Mouse (Mus musculus): ENCODE data around the gene Baiap2.

Baiap2 gene

DNA sequence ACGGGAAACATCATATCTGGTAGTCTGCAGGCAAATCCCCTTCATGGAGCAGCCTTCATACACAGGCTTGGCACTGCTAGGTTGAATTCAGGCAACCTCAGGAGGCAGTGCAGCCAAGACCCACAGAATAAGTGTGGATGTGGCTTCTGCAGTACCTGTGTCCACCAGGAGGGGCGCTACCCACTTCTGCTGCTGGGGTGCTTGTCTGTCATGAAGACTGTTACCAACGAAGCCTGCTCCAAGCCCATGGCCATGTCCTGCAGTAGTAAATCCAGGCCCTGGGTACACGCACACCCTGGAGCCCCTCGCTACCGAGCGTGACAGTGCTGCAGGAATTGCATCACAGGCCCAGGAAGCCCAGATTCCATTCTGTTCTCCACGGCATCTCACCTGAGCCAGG lies 22.7 kb upstream of the Baiap2 start:
- DNase-seq (ENCODE audit: low read depth, low spot score), result peak; percentile 89

DNA sequence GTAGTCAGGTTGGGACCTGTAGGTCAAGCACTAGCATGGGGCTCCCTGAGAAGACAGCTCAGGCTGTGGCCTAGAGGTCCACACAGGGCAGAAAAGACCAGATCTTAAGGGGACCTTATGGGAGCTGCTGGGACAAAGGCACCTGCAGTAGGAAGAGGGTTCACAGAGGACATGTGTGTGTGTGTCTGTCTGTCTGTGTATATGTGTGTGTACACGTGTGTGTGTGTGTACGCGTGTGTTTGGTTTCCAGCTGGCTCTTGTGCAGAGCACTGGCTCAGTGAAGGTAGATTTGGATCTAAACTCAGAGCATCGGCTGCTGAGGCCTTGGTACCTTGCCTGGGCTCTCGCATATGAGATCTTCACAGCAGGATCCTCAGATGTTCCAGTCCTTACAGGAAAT lies 21.9 kb upstream of the Baiap2 start:
- no peak for DNase-seq (ENCODE audit: low read depth, low spot score)

DNA sequence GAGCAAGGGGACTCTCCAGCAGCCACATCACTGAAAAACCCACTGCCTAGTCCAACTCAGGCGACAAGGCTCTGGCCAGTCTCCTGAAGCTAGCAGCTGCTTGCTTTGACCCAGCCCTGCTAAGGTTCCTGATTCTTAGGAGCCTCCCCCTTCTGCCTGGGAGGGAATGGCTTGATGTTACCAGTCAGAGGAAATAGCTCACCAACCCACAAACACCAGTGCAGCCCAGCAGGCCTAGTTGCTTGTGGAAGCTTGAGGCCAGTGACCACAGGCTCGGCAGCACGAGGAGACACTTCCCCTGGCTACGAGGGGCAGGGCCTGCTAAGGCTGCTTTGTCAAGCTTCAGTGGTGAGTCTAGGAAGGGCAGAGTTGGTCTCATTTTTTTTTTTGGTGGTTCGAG lies 17.4 kb upstream of the Baiap2 start:
- no peak for DNase-seq (ENCODE audit: low read depth, low spot score)

DNA sequence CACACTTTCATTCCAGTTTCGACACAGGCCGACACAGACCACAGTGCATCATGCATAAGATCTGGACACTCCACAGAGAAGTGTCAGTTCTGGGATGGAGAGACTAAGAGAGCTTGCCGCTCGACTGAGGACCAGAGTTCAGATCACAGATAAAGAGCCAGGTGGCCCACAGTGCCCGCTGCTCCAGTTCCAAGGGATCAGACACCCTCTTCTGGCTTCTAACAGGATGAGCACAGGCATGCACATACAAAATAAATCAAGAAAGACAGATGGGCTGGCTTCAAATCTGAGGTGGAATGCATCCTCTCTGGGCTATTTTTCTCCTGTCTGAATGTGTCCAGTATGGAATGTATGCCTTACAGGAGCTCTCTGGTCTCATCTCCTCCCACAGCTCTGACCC lies 15.8 kb upstream of the Baiap2 start:
- no peak for DNase-seq (ENCODE audit: low read depth, low spot score)

DNA sequence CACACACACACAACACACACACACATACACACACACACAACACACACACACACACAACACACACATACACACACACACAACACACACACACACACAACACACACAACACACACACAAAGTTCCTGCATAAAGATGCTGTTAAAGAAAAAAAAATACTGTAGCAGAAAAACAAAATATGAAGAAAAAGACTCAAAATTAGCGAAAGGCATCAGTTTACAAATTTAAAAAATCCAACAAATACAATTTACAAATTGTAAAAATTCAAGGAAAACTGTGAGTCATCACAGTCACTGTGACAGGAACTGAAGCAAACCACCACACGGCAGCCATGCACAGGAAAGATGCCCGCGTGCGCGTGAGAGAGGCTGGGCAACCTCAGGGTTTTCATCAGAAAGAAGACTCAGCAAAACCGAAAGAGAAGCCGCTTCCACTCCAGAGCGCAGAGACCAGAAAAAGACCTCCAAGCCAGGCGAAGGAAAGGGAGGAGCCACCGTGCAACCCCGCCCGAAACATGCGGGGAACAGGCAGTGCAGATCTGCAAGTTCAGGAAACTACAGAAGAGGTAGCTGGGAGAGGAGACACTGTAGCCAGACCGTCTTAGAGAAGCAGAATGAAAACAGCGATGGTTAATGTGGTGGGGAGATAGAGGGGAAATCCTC lies 14.4 kb upstream of the Baiap2 start:
- peak; percentile 76 for DNase-seq (ENCODE audit: low read depth, low spot score)

DNA sequence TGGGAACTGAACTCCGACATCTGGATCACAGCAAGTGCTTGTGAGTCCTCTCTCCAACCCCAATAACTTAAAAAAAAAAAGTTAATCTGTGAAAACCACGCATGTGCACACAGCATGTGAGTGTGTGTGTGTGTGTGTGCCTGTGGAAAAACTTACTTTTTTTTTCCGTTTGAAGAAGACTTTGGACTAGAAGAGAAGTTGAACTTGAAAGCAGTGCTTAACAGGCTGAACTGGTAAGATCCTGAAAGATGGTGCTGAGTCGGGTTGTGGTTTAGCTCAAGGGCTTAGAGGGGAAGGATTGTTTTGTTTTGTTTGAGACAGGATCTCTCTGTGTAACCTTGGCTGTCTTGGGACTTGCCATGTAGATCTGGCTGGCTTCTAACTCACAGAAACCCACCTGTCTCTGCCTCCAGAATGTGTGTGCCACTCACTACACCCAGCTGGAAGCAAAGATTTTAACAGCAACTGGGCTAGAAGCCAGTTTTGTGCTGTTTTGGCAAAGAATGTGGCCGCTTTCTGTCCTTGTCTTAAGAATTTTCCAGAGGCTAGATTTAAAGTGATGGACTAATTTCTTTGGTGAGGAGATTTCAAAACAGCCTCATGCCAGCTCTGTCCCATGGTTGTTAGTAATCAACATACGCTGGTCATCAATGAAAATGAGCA lies 12.8 kb upstream of the Baiap2 start:
- no peak for DNase-seq (ENCODE audit: low read depth, low spot score)

DNA sequence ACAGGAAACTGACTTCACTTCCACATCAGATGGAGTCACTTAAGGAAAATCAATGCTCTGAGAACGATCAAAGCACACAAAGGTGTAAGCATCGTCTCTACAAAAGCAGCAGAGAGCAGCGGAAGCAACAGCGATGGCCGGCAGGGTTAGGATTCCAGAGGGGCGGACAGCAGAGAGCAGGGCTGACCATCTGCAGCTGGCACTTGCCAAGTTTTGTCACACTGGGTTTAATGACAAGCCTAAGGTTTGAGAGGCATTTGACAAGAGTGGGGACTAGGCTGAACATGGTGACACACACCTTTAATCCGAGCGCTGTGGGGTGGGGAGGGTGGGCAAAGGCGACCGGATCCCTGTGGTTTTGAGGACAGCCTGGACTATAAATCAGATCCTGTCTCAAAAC lies 10.8 kb upstream of the Baiap2 start:
- DNase-seq (ENCODE audit: low read depth, low spot score), result no peak

DNA sequence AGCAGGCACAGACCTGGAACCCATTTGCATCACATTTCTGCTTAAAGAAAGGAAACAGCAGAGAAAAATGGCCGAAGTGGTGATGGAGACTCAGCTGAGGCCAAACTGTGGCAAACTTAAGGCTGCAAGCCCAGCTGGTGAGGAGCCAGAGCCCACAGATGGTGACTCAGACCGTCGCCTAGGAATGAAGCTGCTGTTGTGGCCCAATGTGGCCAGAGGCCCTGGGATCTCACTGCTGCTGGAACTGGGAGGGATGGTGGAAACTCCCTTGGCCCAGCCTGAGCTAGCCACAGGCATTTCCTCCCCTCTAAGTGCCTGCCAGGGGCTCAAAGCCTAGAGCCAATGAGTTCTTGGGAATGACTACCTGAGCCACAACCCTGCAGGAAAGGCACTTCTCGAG lies 9.4 kb upstream of the Baiap2 start:
- no peak for DNase-seq (ENCODE audit: low read depth, low spot score)

DNA sequence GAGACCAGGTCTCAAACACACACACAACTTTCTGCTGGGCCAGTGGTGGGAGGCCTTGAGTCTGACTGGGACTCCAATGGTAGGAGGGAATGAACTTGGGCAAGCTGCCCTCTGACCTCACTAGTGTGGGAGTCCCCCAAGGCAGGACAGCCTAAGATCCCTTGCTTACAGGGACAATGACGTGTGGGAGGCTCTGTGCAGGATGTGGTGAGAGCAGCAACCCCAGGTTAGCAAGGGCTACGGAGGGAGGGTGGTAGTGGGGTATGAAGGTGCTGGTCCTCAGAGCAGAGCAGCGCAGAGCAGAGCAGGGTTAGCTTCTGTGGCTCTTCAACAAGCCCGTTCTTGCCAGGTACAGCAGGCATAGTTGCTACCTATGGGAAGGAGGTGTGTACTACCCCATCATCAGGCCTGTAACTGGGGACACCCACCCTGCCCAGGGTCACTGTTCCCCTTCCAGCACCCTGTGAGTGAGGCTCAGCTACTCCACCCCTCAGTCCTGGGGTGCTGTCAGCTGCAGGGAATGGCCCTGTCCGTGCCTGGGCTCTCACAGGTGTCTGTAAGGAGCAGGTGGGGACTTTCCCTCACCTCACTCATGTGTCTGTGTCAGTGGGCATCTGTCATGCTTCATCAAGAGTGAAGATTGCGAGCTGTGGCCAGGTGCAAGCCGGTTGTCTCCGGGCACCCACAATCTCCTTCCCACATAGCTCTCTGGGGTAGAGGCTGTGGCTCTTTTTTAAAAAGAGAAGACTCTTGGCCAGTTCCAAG lies 8.6 kb upstream of the Baiap2 start:
- no peak for DNase-seq (ENCODE audit: low read depth, low spot score)

DNA sequence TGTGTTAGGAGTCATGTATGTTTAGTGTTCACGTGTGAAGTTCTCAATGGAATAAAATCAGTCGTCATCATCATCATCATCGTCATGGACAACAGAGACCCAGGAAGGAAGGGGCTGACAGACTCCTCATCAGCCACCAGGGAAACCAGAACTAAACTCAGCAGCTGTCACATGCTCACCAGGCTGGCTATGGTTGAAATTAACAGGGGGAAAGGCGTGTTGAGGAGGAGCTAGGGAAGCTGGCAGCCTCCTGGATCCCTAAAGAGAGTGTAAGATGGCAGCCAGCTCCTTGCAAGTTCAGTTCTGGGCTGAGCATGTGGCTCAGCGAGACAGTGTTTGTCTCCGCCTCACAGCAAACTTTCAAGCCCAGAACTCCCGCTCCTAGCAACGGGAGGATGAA lies 7.8 kb upstream of the Baiap2 start:
- no peak for DNase-seq (ENCODE audit: low read depth, low spot score)

DNA sequence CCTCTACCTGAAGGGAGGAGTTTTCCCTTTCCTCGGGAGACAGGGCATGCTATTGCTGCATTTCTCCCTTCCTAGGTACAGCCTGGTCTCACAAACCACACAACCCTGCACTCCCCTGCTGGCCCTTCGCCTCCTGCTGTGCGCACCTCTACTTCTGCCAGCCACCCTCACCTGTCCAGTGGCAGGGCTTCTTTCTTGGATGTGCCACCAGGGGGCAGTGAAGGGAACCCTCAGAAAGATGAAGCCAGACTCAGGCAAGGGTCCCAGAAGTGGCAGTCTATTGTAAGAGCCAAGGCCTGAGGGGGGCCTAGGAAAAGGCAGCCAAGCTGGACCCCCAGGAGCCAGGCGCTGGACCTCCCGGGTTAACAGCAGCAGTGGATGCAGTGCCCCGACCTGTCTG lies 7.1 kb upstream of the Baiap2 start:
- DNase-seq (ENCODE audit: low read depth, low spot score), result peak; percentile 76

DNA sequence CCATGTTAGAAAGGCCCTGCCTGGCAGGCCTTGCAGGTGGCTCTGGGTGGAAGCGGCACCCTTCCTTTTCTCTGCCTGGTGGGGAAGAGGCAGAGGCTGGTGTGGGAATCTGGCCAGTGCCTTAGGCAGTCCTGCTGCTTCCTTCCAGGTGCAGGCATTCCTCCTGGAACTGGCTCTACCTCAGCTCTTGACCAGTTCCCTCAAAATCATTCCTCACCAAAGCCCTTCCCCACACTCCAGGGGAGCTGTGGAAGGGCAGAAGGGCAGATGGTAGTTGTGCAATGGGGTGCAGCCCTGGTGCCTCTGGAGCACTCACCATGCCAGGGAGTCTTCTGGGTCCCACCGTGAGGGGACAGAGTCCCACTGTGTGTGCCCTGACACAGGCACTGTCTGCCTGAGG lies 6.1 kb upstream of the Baiap2 start:
- no peak for DNase-seq (ENCODE audit: low read depth, low spot score)

DNA sequence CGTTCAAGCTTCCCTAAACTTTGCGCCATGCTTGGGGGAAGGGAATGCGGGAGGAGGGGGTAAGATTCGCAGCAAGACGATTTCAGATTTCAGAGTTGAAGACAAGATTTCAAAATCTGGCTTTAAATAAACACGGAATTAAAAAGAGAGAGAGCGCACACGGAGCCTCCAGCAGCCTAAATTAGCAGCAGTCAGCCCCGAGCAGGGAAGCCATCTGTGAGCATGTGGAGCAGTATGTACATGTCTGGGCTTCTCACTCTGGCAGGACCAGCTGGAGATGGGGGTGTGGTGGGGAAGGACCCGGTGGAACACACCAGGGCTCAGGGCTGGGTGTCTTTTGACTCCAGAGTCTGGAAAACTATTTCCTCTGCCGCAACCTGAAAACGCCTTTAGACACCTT lies 5.3 kb upstream of the Baiap2 start:
- DNase-seq (ENCODE audit: low read depth, low spot score), result peak; percentile 76

DNA sequence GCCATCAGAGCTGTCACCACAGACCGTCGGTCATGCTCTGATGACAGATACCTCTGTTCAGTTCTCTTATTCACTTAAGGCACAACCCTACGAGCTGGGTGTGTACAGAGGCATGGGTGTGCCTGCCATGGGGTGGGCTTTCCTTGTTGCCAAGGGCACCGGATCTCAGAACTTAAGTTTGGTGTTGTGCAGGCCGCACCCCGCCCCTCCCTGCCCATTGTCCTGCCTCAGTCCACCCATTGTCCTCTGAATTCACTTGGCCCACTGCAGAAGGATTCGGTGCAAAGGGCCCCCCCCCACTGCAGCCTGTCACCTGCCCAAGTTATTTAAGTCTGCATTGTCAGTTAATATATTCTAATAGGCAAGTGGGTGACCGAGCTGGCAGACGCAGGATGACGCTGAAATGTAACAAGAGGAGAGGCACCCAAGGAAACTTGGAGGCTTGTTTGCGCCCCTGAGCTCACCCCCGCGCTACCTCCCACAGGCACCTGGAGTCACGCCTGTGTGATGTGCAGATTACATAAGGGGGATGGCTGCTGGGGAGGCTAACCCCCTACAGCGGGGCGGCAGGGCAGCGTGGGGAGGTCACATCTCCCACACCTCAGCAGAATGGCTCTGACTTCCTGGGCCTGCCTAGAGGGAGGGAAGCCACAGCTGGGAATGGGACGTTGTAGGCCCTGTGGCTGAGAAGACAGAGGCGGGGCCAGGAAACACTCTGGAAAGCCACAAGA lies 4.6 kb upstream of the Baiap2 start:
- peak; percentile 92 for DNase-seq (ENCODE audit: low read depth, low spot score)

DNA sequence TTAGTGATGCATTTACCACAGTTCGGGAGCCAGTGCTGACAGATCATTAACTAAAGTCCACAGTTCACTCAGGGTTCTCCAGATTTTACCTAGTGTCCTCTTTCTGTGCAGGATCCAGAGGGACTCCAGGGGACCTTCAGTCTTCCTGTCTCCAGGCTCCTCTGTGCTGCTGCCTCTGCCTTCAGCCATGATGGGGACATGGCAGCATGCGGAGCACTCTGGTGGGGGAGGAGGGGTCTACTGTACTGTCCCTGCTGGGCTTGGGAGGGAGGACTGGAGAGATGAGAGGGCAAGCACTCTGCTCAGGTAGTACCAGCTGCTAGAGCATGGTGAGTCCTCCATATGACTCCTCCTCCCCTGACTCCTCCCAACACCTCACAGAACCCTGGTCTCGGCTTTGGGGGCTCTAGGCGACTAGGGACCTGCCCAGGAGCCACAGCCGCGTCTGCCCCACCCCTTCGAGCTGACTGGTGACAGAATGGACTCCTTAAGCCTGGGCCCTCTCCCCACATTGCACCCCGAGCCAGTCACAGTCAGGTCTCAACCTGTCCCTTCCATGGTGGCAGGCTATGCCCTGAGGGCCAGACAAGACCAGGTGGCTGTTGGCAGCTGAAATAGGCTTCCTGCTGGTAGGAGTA lies 3.4 kb upstream of the Baiap2 start:
- DNase-seq (ENCODE audit: low read depth, low spot score), result no peak

DNA sequence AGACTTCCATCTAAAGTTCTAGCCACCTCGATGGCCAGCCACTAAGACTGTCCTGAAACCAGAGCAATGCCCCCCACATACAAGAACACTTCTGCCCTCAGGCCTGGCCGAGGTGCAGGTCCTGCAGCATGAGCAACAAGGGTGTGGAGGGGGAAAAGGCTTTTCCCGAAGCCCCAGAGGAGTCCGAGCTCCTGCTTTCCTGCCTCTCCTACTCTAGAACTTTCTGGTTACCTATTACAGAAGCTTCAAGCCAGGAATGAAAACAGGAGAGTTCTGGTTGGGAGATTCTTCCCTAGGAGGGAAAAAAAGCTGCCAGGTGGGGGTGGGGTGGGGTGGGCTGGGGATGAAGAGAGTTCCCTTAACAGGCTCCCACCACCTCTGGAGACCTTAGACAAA lies 2.9 kb upstream of the Baiap2 start:
- DNase-seq (ENCODE audit: low read depth, low spot score), result no peak

DNA sequence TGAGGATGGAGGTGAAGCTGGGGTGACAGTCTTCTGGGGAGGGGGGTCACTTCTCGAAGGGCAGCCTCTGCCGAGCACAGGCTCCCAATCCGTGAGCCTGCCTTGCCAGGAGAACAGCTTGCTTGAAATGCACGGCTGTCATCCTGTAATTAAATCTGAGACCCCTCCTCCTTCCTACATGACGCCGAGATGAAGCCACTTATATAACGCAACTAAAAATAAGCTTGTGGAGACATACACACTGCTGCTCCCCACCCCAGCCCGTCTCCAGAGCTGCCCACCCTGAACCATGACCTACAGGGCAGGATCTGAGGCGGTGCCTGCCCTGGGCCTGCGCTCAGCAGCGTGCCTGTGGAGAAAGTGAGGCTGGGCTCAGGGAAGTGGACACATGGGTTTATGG lies 2.4 kb upstream of the Baiap2 start:
- no peak for DNase-seq (ENCODE audit: low read depth, low spot score)

DNA sequence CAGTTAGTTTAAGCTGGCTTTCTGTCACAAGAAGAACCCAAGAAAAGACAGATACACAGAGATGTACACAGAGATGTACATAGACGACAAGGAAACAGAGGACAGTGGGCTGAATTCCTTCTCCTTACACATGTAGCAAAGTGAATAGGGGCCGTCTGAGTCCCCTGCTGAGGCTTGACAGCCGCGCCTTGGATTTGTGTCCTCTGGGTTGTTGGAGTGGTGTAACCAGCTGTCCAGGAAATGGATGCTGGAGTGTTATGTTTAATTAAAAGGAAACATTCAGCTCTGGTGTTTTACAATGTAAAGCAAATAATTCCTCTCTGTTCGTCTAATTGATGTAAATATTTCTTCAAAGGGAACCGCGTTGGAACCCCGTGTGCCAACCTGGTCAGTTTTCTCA lies 769 bp upstream of the Baiap2 start:
- peak; percentile 75 for DNase-seq (ENCODE audit: low read depth, low spot score)

DNA sequence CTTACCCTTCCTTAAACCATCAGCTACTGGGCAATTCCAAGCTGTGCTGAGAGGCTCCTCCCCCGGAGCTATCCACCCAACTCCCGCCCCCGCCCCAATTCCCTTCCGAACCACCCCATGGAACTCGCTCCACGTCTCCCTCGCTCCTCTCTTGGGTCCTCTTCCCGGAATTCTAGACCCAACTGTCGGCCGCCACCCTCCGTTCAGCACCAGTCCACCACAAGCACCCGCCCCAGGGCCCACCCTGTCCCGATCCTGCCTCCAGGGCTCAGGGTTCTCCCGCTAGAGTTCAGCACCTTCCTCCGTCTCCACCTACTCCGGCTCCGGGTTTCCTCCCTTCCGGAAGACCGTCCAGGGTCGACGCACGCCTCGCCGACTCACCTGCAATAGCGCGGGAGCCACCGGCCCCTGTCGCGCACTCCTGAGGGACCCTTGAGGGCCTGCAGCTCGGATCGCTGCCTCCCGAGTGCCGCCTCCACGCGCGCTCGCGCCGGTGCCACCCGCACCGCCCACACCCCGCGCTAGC lies 299 bp upstream of the Baiap2 start:
- DNase-seq (ENCODE audit: low read depth, low spot score), result peak; percentile 94

DNA sequence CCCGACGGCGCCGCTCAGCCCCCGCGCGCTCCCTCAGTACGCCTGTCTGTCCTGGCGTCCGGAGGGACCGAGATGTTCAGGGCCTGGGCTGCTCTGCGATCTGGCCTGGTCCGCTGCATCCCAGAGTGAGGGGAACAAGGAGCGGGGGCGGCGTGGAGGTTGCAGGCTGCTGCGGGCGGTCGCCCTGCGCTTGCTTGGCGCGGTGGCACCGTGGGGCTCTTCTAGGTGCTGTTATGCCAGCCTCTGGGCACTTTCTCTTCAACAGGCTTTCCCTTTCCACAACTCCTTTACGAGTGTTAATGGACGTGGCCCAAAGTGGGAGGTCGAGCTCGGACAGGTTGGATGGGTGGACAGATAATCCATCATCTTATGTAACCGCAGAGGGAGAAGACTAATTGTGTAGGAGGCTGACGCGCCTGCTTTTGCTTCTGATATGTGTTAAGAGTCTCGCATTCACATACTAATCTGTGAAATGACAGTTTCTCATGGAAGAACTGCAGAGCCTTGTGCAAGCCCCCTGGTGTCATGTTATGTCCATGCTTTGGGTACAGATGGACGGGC lies 945 bp downstream of the Baiap2 start:
- DNase-seq (ENCODE audit: low read depth, low spot score), result no peak

DNA sequence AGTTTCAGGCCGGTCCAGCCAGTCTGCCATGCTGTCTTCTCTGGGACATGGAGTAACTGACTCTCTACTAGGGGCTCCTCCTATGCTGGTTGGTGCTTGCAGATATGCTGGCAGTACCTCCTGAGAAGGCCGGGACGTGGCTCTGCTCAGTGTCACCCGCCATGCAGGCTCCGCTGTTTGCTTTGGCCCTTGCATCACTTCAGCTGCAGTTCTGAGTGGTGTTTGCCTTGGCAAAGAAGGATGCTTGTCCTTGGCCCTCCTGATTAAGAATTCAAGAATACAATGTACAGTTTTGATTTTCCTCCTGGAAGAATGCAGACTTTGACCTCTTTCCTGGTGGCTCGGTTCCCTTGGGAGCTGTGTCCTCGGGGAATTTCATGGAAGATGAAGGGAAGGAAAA lies 2.8 kb downstream of the Baiap2 start:
- no peak for DNase-seq (ENCODE audit: low read depth, low spot score)
